Mouse (Mus musculus) heart, postnatal 4 days (tissue): Measurements from ENCODE around the gene Foxn3. TPM values are rescaled to one million over a fixed set of nuclear protein-coding genes. Genes with fewer than 3 reads are reported as not detected.

Source experiments
- DNase-seq: peaks from one replicate; pipeline ENCODE4 v3.0.0; 2021
- total RNA-seq, 2 experiments: library from RNA; stranded (reverse); gene quantifications; 2 replicates each; pipeline ENCODE4 v1.2.3; 2021

Foxn3 gene
- total RNA-seq, 2 experiments from 2014 or later, result 113 to 131 TPM

- no peak for DNase-seq
Measured at GRCm38 (mm10) chr12:99247939-99248338, 315.4 kb downstream of the Foxn3 start.

GRCm38 (mm10) chr12:99246984-99247746 lies 316.2 kb downstream of the Foxn3 start:
- no peak for DNase-seq

GRCm38 (mm10) chr12:99244673-99245072 lies 318.7 kb downstream of the Foxn3 start:
- no peak for DNase-seq

DNA sequence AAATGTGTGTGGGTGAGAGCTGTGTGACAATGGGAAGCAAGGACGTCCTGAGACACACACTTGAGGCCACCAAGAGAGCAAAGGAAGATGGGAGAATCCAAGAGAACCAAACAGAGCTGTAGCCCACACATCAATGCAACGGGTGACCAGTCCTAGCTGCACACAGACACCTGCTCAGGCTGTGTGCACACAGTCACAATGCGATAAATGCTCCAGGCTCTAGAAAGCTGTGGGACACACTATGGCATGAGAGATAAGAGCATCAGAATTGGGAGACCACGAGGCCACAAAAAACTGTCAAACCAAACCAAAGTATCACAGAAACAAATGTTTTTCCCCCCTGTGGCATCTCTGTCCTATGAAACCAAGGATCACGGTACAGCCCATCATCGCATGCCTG lies 319.1 kb downstream of the Foxn3 start:
- no peak for DNase-seq

DNA sequence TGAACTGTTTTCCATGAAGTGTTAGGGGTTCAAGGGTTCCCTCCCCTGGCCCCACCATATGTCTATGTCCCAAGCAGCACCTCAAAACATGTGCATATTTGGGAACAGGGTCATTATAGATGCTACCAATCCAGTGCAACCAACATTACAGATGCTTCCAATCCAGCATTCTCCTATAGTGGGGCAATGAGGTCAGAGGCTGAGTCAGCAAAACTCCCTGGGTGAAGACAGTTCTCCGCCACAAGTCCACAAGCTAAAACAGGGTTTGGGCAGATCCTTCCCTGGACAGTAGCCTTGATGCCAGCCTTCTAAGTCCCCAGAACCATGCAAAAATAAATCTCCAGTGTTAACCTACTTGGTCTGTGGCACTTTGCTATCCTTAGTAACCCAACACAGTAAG lies 320.1 kb downstream of the Foxn3 start:
- no peak for DNase-seq

- DNase-seq, result no peak
Measured at GRCm38 (mm10) chr12:99240185-99240726, 323.1 kb downstream of the Foxn3 start.

- DNase-seq, result no peak
Measured at GRCm38 (mm10) chr12:99239735-99240134, 323.6 kb downstream of the Foxn3 start.

GRCm38 (mm10) chr12:99237497-99237896 lies 325.9 kb downstream of the Foxn3 start:
- no peak for DNase-seq

- DNase-seq, result no peak
Measured at GRCm38 (mm10) chr12:99234346-99234745, 329.0 kb downstream of the Foxn3 start.

- DNase-seq, result peak; percentile 62
Measured at GRCm38 (mm10) chr12:99233386-99233785, 330.0 kb downstream of the Foxn3 start.

DNA sequence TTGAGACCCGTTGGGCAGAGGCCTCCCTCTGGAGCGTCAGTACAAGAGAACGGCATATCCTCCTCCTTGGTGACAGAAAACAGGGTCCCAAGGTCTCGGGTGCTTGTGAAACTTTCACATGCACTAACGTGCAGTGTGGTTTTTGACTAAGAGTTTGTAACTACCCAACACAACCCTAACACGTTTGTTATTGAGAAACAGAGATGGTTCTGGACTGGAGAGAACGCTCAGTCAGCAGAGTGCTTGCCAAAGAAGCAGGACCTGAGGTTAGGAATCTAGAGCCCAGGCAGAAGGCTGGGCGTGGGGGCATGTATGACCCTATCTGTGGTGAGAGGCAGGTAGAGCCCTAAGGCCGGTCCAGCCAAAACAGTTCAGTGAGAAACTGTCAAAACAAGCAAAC lies 330.9 kb downstream of the Foxn3 start:
- no peak for DNase-seq

DNA sequence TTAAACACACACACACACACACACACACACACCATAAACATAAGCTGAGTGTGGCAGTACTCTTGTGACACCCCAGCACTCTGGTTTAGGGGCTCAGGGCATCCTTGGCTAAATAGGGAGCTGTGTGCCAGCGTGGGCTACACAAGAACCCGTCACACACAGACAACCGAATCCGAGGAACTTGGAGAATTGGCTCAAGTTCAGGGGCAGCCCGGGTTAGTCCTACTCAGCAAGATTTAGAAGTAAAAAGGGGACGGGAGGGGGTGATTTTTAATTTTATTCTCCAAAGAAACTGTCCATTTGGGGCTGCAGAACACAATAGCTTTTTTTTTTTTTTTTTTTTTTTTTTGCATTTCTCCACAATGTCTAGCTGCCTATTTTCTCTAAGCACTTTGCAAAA lies 332.1 kb downstream of the Foxn3 start:
- no peak for DNase-seq

DNA sequence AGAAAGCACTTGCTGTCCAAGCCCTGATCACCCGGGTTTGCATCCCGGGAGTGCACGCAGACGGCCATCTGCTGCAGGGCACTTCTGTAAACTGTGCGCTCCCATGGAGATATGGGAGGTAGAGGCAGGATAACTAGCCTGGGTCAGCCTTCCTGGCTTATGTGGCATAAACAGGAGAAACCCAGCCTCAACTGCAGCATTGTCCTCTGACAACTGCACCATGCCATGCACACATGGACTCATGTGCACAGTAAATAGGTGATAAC lies 332.7 kb downstream of the Foxn3 start:
- no peak for DNase-seq

- DNase-seq, result no peak
Measured at GRCm38 (mm10) chr12:99229973-99230782, 333.2 kb downstream of the Foxn3 start.

DNA sequence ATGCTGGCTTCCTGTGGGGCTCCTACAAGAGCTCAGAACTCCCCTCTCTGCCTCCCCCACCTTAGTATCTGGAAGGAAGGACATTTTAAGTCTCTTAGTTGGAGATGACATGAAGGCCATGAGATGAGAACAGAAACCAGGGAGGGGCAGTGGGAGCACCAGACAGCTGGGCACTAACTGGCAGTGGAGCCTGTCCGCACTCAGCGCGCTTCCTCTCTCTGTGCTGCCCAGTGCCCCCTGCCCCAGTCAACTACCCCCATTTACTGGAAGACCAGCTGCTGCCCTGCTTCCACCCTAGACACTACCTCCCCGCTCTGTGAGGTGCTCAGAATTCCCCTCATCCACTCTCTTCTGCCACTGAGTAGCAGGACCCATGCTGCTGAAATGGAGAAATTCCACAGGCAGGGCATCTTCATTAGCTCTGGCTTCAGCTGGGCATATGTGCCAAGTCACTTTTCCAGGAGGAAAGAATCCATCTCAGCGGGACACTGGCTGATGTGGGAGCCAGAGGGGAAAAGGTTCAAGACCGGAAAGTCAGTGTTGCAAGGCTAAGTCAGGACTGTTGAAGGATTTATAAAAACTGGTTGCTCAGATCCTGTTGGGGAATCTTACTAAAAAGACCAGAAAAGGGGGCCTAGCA lies 335.9 kb downstream of the Foxn3 start:
- DNase-seq, result no peak

DNA sequence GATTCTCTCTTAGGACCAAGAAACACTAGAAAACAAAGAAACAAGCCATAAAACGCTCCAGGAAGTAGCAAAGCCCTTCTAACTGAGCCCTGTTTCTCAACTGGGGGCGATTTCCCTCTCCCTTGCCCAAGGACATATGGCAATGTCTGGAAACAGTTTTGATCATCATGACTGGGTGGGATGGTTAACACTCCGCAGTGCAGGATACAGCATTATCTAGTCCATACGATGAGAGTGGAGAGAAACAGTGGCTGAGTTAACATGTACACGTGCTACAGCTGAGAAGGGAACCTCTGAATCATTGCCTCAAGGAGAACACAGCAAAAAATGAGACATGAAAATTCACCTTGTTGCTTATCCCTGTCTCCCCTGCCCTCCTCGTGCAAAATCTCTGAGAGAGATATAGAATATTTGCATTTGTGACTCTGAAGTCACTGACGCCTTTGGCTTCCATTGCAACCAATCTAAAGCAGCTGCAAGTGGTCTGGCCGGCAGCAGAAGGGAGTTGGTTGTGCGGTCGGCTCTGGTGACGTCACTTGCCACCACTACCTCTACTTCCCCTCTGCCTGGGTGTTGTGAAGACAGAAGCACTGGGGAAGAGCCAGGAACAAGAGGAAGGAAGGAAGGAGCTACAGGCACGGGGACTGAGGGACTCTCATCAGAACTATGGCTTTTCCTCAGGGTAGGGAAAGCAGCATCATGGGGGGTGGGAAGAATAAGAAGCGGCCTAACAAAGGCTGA lies 338.3 kb downstream of the Foxn3 start:
- no peak for DNase-seq

DNA sequence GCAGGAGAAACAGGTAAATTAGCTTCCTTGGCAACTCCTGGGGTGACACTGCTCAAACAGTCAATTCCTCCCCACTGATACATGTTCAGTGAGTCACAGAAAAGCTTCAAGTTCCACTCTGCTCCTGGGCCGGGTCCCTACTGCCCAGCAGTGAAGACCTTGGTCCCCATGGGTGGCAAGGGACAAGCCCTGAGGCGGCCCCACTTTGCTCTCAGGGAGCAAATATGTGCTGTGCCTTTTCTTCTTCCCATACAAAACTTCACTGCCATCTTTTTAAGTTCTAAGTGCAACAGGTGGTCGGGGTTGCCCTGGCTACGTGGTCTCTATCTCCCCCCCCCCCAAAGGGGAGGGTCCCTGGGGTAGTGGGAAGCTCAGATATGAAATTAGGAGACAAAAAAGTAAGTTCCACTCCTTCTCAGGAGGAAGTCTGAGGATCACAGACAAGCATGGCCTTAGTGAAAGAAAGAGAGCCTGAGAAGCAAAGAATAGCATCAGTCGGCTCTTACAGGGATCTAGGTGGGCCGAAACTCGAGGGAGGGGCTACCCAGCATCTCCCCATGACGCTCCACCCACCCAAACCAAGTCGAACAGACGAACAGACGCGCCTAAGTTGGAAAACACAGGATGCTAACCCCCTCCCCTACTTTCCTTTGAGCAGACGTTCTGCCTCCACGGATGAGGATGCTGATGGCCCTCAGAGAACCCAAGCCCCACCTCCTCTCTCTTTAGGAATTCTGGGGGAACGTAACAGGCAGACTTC lies 342.1 kb downstream of the Foxn3 start:
- no peak for DNase-seq

DNA sequence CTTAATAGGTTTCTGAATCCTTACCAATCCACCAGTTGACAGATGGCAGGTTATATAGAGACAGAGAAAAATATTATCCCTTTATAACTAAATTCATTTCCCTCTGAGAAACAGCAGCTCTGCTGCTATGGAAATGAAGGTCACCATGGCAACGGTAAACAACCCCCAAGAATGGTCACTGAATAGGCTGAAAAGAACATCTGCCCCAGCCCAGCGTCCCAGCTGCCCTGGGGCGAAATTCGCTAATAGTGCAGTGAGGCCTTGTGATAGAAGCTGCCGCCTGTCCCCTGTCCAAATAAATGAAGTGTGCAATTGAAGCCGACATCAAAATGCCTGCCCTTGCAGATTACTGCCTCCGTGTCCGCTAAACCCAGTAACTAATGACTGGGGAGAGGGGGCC lies 343.0 kb downstream of the Foxn3 start:
- no peak for DNase-seq

- no peak for DNase-seq
Measured at GRCm38 (mm10) chr12:99219812-99220211, 343.6 kb downstream of the Foxn3 start.

DNA sequence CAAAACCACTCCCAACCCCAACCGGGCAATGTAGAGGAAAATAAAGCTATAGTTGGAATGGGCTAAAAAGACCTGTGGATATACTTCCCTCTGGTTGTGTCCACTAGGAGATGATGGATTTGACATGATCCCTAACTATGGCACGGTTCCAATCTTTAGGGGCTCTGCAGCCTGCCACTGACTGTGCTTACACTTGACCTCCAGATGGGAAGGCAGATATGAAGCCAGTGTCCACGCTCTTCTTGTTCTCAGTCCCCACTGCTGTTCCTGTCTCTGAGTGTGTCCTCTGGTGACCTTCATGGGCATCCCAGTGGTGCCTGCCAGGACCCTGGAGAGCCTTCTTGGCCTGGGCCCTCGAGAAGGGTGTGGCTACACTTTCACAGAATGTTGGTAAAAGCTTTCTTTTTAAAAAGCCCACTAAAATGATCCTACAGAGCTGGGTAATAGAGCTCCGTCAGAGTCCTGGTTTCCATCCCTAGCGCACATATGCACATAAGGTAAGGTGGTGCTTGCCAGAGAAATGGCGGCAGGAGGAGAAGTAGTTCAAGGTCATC lies 346.2 kb downstream of the Foxn3 start:
- no peak for DNase-seq

DNA sequence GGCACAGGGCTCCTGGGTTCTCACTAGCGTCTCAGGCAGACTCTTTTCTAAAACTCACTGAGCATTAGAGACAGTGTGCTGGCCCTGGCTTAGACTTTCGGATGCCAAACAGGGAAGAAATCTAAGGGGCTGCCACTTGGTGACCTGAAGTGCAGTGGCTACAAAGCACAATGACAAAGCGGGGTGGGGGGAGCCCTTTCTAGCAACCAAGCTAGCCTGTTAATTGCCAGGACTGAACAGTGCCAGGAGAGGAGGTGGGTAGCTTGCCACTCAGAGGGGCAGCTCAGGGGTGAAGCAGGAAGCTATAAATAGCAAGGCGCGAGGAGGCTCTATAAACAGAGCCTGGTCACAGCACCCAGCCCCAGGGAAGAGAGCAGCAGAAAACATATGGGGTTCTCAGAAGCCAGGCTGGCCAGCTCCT lies 347.0 kb downstream of the Foxn3 start:
- DNase-seq, result peak; percentile 53
